Mouse (Mus musculus) ovary, adult 10 weeks (tissue): ENCODE measurements around the gene Vmn1r36. TPM values are rescaled to one million over a fixed set of nuclear protein-coding genes. Genes with fewer than 3 reads are reported as not detected.

Experiments used
- polyA plus RNA-seq: library from polyadenylated mRNA; stranded (reverse); fragments of 350-450 nt; fragmentation: Illumina TruSeq; extraction: RNeasy Lipid Tissue Mini Kit (QIAGEN cat#74804); gene quantifications from one replicate; pipeline ENCODE4 v1.2.3, GENCODE M21; 2014

Vmn1r36 gene
- not detected for polyA plus RNA-seq

GRCm38 (mm10) chr6:66719068-66719467, at the start of gene Vmn1r36:
Vmn1r36 (minus strand) TSS chr6:66719168.

GRCm38 (mm10) chr6:66729082-66729481, 10.1 kb upstream of the Vmn1r36 start, which contains the start of gene Vmn1r37:
Vmn1r37 (plus strand) TSS chr6:66729382.

GRCm38 (mm10) chr6:66685806-66686205, 33.2 kb downstream of the Vmn1r36 start, which contains the start of gene Vmn1r35:
Vmn1r35 (minus strand) TSS chr6:66685906.

Other genes with a start within 250 kb of the Vmn1r36 start
- gene Mad2l1, start 183.8 kb downstream of the Vmn1r36 start, polyA plus RNA-seq: 145 TPM
- not detected for gene Vmn1r32, start 159.1 kb downstream of the Vmn1r36 start, polyA plus RNA-seq
- not detected for gene Vmn1r33, start 100.9 kb downstream of the Vmn1r36 start, polyA plus RNA-seq
- not detected for gene Vmn1r34, start 75.3 kb downstream of the Vmn1r36 start, polyA plus RNA-seq
- gene Vmn1r35, start 33.3 kb downstream of the Vmn1r36 start, polyA plus RNA-seq: not detected
- gene Vmn1r37, start 10.2 kb upstream of the Vmn1r36 start, polyA plus RNA-seq: not detected
- not detected for gene Vmn1r38, start 63.5 kb upstream of the Vmn1r36 start, polyA plus RNA-seq
- gene Vmn1r39, start 91.4 kb upstream of the Vmn1r36 start, polyA plus RNA-seq: not detected
- gene Gng12, start 177.2 kb upstream of the Vmn1r36 start, polyA plus RNA-seq: 267 TPM